Mouse (Mus musculus): Measurements from ENCODE around the gene Fars2. TPM values are rescaled to one million over a fixed set of nuclear protein-coding genes. Genes with fewer than 3 reads are reported as not detected.

Fars2 gene
- polyA plus RNA-seq, 1 experiment from 2014 or later = 31.2 TPM

- H3K27ac ChIP-seq = no peak overlapping the region
- H3K36me3 ChIP-seq (replicated peaks; ENCODE audit: control insufficient read depth, insufficient read depth) = no peaks in the 10 kb centered on the region
- H3K4me1 ChIP-seq (replicated peaks; ENCODE audit: control insufficient read depth, insufficient read depth, low read length) = no peaks in the 10 kb centered on the region; the same call in 1 of the 2 replicates
- no peak overlapping the region for H3K4me3 ChIP-seq (replicated peaks; ENCODE audit: low read length)
- H3K9me3 ChIP-seq (ENCODE audit: control insufficient read depth, low read length) = no peaks in the 10 kb centered on the region
- ATAC-seq (ENCODE audit: low FRiP score) (no peak), DNase-seq (ENCODE audit: low spot score) (no peak)
- no peak overlapping the region for H3K9ac ChIP-seq
- H3K4me2 ChIP-seq (replicated peaks) = no peak overlapping the region
- no peaks in the 10 kb centered on the region for H3K27me3 ChIP-seq (ENCODE audit: control insufficient read depth, insufficient read depth, low read length)
- WGBS = 90% methylated on average over 1 of the region's 1 CpGs
Observed at GRCm38 (mm10) chr13:36530852-36531251, 413.6 kb downstream of the Fars2 start.

- no peak for DNase-seq (ENCODE audit: low spot score)
- Histone ChIP-seq H3K4me3 (replicated peaks; ENCODE audit: low read length) (no peak overlapping the region), H3K4me1 (replicated peaks; ENCODE audit: control insufficient read depth, insufficient read depth, low read length) (no peaks in the 10 kb centered on the region; the same call in 1 of the 2 replicates), H3K9ac (no peak overlapping the region), H3K36me3 (replicated peaks; ENCODE audit: control insufficient read depth, insufficient read depth) (no peaks in the 10 kb centered on the region), H3K4me2 (replicated peaks) (no peak overlapping the region), H3K9me3 (ENCODE audit: control insufficient read depth, low read length) (no peaks in the 10 kb centered on the region), H3K27me3 (ENCODE audit: control insufficient read depth, insufficient read depth, low read length) (no peaks in the 10 kb centered on the region), H3K27ac (no peak overlapping the region)
- ATAC-seq (ENCODE audit: low FRiP score) = no peak
- 64% methylated on average over 3 of the region's 3 CpGs for WGBS
Observed at GRCm38 (mm10) chr13:36531893-36532292, 414.7 kb downstream of the Fars2 start.

GRCm38 (mm10) chr13:36533071-36533470, 415.9 kb downstream of the Fars2 start:
- Histone ChIP-seq H3K4me1 (replicated peaks; ENCODE audit: control insufficient read depth, insufficient read depth, low read length) (peaks cover under 1% of the 10 kb centered on the region), H3K9ac (no peak overlapping the region), H3K4me2 (replicated peaks) (no peak overlapping the region), H3K27ac (no peak overlapping the region), H3K4me3 (replicated peaks; ENCODE audit: low read length) (no peak overlapping the region), H3K9me3 (ENCODE audit: control insufficient read depth, low read length) (no peaks in the 10 kb centered on the region), H3K36me3 (replicated peaks; ENCODE audit: control insufficient read depth, insufficient read depth) (no peaks in the 10 kb centered on the region), H3K27me3 (ENCODE audit: control insufficient read depth, insufficient read depth, low read length) (no peaks in the 10 kb centered on the region)
- no peak for ATAC-seq (ENCODE audit: low FRiP score)
- 93% methylated on average over 5 of the region's 5 CpGs for WGBS
- DNase-seq (ENCODE audit: low spot score) = no peak

- Histone ChIP-seq H3K36me3 (replicated peaks; ENCODE audit: control insufficient read depth, insufficient read depth) (no peaks in the 10 kb centered on the region), H3K27ac (no peak overlapping the region), H3K9ac (no peak overlapping the region), H3K27me3 (ENCODE audit: control insufficient read depth, insufficient read depth, low read length) (no peaks in the 10 kb centered on the region), H3K4me1 (replicated peaks; ENCODE audit: control insufficient read depth, insufficient read depth, low read length) (peaks cover 5% of the 10 kb centered on the region), H3K4me2 (replicated peaks) (no peak overlapping the region), H3K9me3 (ENCODE audit: control insufficient read depth, low read length) (no peaks in the 10 kb centered on the region), H3K4me3 (replicated peaks; ENCODE audit: low read length) (no peak overlapping the region)
- ATAC-seq (ENCODE audit: low FRiP score) (no peak), DNase-seq (ENCODE audit: low spot score) (no peak)
- WGBS = 64% methylated on average over 7 of the region's 7 CpGs
Observed at GRCm38 (mm10) chr13:36533518-36533917, 416.3 kb downstream of the Fars2 start.

- Histone ChIP-seq H3K36me3 (replicated peaks; ENCODE audit: control insufficient read depth, insufficient read depth) (no peaks in the 10 kb centered on the region), H3K4me1 (replicated peaks; ENCODE audit: control insufficient read depth, insufficient read depth, low read length) (peaks cover 8% of the 10 kb centered on the region), H3K4me3 (replicated peaks; ENCODE audit: low read length) (no peak overlapping the region), H3K9ac (no peak overlapping the region), H3K4me2 (replicated peaks) (no peak overlapping the region), H3K27me3 (ENCODE audit: control insufficient read depth, insufficient read depth, low read length) (no peaks in the 10 kb centered on the region), H3K27ac (no peak overlapping the region), H3K9me3 (ENCODE audit: control insufficient read depth, low read length) (no peaks in the 10 kb centered on the region)
- 86% methylated on average over 8 of the region's 8 CpGs for WGBS
- ATAC-seq (ENCODE audit: low FRiP score) (no peak), DNase-seq (ENCODE audit: low spot score) (no peak)
Observed at GRCm38 (mm10) chr13:36533966-36534540, 416.8 kb downstream of the Fars2 start.

- H3K9me3 ChIP-seq (ENCODE audit: control insufficient read depth, low read length) = no peaks in the 10 kb centered on the region
- H3K9ac ChIP-seq = no peak overlapping the region
- no peaks in the 10 kb centered on the region for H3K36me3 ChIP-seq (replicated peaks; ENCODE audit: control insufficient read depth, insufficient read depth)
- DNase-seq (ENCODE audit: low spot score) (no peak), ATAC-seq (ENCODE audit: low FRiP score) (no peak)
- H3K4me2 ChIP-seq (replicated peaks) = no peak overlapping the region
- H3K27me3 ChIP-seq (ENCODE audit: control insufficient read depth, insufficient read depth, low read length) = no peaks in the 10 kb centered on the region
- no peak overlapping the region for H3K4me3 ChIP-seq (replicated peaks; ENCODE audit: low read length)
- peaks cover 11% of the 10 kb centered on the region for H3K4me1 ChIP-seq (replicated peaks; ENCODE audit: control insufficient read depth, insufficient read depth, low read length)
- no peak overlapping the region for H3K27ac ChIP-seq
- WGBS = 55% methylated on average over 3 of the region's 3 CpGs
Observed at GRCm38 (mm10) chr13:36537580-36537979, 420.4 kb downstream of the Fars2 start.

- ATAC-seq (ENCODE audit: low FRiP score) (peak; percentile 36; the same call in 1 of the 2 replicates), DNase-seq (ENCODE audit: low spot score) (no peak)
- Histone ChIP-seq H3K36me3 (replicated peaks; ENCODE audit: control insufficient read depth, insufficient read depth) (no peaks in the 10 kb centered on the region), H3K27ac (peak overlapping the region; percentile 75; the same call in 1 of the 2 replicates), H3K4me3 (replicated peaks; ENCODE audit: low read length) (no peak overlapping the region), H3K27me3 (ENCODE audit: control insufficient read depth, insufficient read depth, low read length) (no peaks in the 10 kb centered on the region), H3K9me3 (ENCODE audit: control insufficient read depth, low read length) (no peaks in the 10 kb centered on the region), H3K4me2 (replicated peaks) (no peak overlapping the region), H3K4me1 (replicated peaks; ENCODE audit: control insufficient read depth, insufficient read depth, low read length) (peaks cover 11% of the 10 kb centered on the region), H3K9ac (no peak overlapping the region)
- WGBS = 50% methylated on average over 2 of the region's 2 CpGs
Observed at GRCm38 (mm10) chr13:36538385-36538784, 421.2 kb downstream of the Fars2 start.

GRCm38 (mm10) chr13:36540231-36540630, 423.0 kb downstream of the Fars2 start:
- ATAC-seq (ENCODE audit: low FRiP score) (0 out of 2 replicates have a peak, but pooled peaks have one; percentile 15), DNase-seq (ENCODE audit: low spot score) (no peak)
- H3K9ac ChIP-seq = no peak overlapping the region
- no peak overlapping the region for H3K27ac ChIP-seq
- H3K36me3 ChIP-seq (replicated peaks; ENCODE audit: control insufficient read depth, insufficient read depth) = no peaks in the 10 kb centered on the region
- no peaks in the 10 kb centered on the region for H3K9me3 ChIP-seq (ENCODE audit: control insufficient read depth, low read length)
- H3K4me3 ChIP-seq (replicated peaks; ENCODE audit: low read length) = no peak overlapping the region
- no peaks in the 10 kb centered on the region for H3K27me3 ChIP-seq (ENCODE audit: control insufficient read depth, insufficient read depth, low read length)
- H3K4me2 ChIP-seq (replicated peaks) = no peak overlapping the region
- H3K4me1 ChIP-seq (replicated peaks; ENCODE audit: control insufficient read depth, insufficient read depth, low read length) = peaks cover 11% of the 10 kb centered on the region
- WGBS = 57% methylated on average over 10 of the region's 10 CpGs

GRCm38 (mm10) chr13:36541287-36541780, 424.1 kb downstream of the Fars2 start:
- 85% methylated on average over 2 of the region's 2 CpGs for WGBS

GRCm38 (mm10) chr13:36550694-36551093, 433.5 kb downstream of the Fars2 start:
- no peaks in the 10 kb centered on the region for H3K27me3 ChIP-seq (ENCODE audit: control insufficient read depth, insufficient read depth, low read length)
- no peaks in the 10 kb centered on the region for H3K4me1 ChIP-seq (replicated peaks; ENCODE audit: control insufficient read depth, insufficient read depth, low read length)
- H3K36me3 ChIP-seq (replicated peaks; ENCODE audit: control insufficient read depth, insufficient read depth) = no peaks in the 10 kb centered on the region
- no peaks in the 10 kb centered on the region for H3K9me3 ChIP-seq (ENCODE audit: control insufficient read depth, low read length)
- 55% methylated on average over 6 of the region's 6 CpGs for WGBS
- no peak for DNase-seq (ENCODE audit: low spot score)
- no peak overlapping the region for H3K4me2 ChIP-seq (replicated peaks)
- H3K9ac ChIP-seq = no peak overlapping the region
- no peak for ATAC-seq (ENCODE audit: low FRiP score)
- H3K4me3 ChIP-seq (replicated peaks; ENCODE audit: low read length) = no peak overlapping the region
- H3K27ac ChIP-seq = no peak overlapping the region

More at GRCm38 (mm10) chr13:36541287-36541780, 424.1 kb downstream of the Fars2 start:
- H3K27me3 ChIP-seq (ENCODE audit: control insufficient read depth, insufficient read depth, low read length) = no peaks in the 10 kb centered on the region
- H3K9ac ChIP-seq = no peak overlapping the region
- DNase-seq (ENCODE audit: low spot score) = no peak
- no peaks in the 10 kb centered on the region for H3K36me3 ChIP-seq (replicated peaks; ENCODE audit: control insufficient read depth, insufficient read depth)
- H3K4me2 ChIP-seq (replicated peaks) = no peak overlapping the region
- no peak overlapping the region for H3K27ac ChIP-seq
- H3K4me1 ChIP-seq (replicated peaks; ENCODE audit: control insufficient read depth, insufficient read depth, low read length) = peaks cover 11% of the 10 kb centered on the region
- no peak overlapping the region for H3K4me3 ChIP-seq (replicated peaks; ENCODE audit: low read length)
- no peaks in the 10 kb centered on the region for H3K9me3 ChIP-seq (ENCODE audit: control insufficient read depth, low read length)
- no peak for ATAC-seq (ENCODE audit: low FRiP score)

Measured in hindbrain, embryonic 14.5 days (tissue).